Mouse (Mus musculus): ENCODE data around the gene Dach1. TPM values are rescaled to one million over a fixed set of nuclear protein-coding genes. Genes with fewer than 3 reads are reported as not detected.
A peak's percentile ranks its signal among the peaks of the same experiment; 100 is the strongest.

Dach1 gene
- polyA plus RNA-seq, 1 experiment: 7.0 TPM

- Histone ChIP-seq H3K4me3 (replicated peaks; ENCODE audit: insufficient read depth, low read depth, low read length) (no peak overlapping the region), H3K4me1 (ENCODE audit: control insufficient read depth, insufficient read depth, low read length) (no peaks in the 10 kb centered on the region), H3K27ac (ENCODE audit: insufficient read depth, low read length) (no peak overlapping the region), H3K27me3 (ENCODE audit: control insufficient read depth, insufficient read depth, low read length) (no peaks in the 10 kb centered on the region)
- no peak for DNase-seq
- WGBS: 10% methylated on average over 2 of the region's 2 CpGs
- TF ChIP-seq POLR2A (IDR thresholded peaks at IDR 0.05; ENCODE audit: borderline replicate concordance, insufficient read depth, low read length): no peak
- TF ChIP-seq CTCF (IDR thresholded peaks at IDR 0.05; ENCODE audit: borderline replicate concordance, insufficient read depth, low read depth, low read length): no peak
These were observed 27.8 kb downstream of the Dach1 start for GRCm38 (mm10) chr14:98141758-98142157.

- Histone ChIP-seq H3K4me3 (replicated peaks; ENCODE audit: insufficient read depth, low read depth, low read length) (no peak overlapping the region), H3K27ac (ENCODE audit: insufficient read depth, low read length) (no peak overlapping the region), H3K27me3 (ENCODE audit: control insufficient read depth, insufficient read depth, low read length) (no peaks in the 10 kb centered on the region), H3K4me1 (ENCODE audit: control insufficient read depth, insufficient read depth, low read length) (no peaks in the 10 kb centered on the region)
- no peak for DNase-seq
- no peak for TF ChIP-seq CTCF (IDR thresholded peaks at IDR 0.05; ENCODE audit: borderline replicate concordance, insufficient read depth, low read depth, low read length)
- 83% methylated on average over 3 of the region's 3 CpGs for WGBS
These were observed 30.5 kb downstream of the Dach1 start for GRCm38 (mm10) chr14:98138873-98139665.

- WGBS: 62% methylated on average over 4 of the region's 4 CpGs
- DNase-seq: no peak
- Histone ChIP-seq H3K27ac (ENCODE audit: insufficient read depth, low read length) (no peak overlapping the region), H3K4me3 (replicated peaks; ENCODE audit: insufficient read depth, low read depth, low read length) (no peak overlapping the region), H3K4me1 (ENCODE audit: control insufficient read depth, insufficient read depth, low read length) (no peaks in the 10 kb centered on the region), H3K27me3 (ENCODE audit: control insufficient read depth, insufficient read depth, low read length) (no peaks in the 10 kb centered on the region)
- TF ChIP-seq CTCF (IDR thresholded peaks at IDR 0.05; ENCODE audit: borderline replicate concordance, insufficient read depth, low read depth, low read length): no peak
- no peak for TF ChIP-seq POLR2A (IDR thresholded peaks at IDR 0.05; ENCODE audit: borderline replicate concordance, insufficient read depth, low read length)
These were observed 35.0 kb downstream of the Dach1 start for GRCm38 (mm10) chr14:98134546-98134945.

- Histone ChIP-seq H3K4me1 (ENCODE audit: control insufficient read depth, insufficient read depth, low read length) (no peaks in the 10 kb centered on the region), H3K27ac (ENCODE audit: insufficient read depth, low read length) (no peak overlapping the region), H3K27me3 (ENCODE audit: control insufficient read depth, insufficient read depth, low read length) (no peaks in the 10 kb centered on the region; the same call in 1 of the 2 replicates), H3K4me3 (replicated peaks; ENCODE audit: insufficient read depth, low read depth, low read length) (no peak overlapping the region)
- no peak for DNase-seq
- no peak for TF ChIP-seq CTCF (IDR thresholded peaks at IDR 0.05; ENCODE audit: borderline replicate concordance, insufficient read depth, low read depth, low read length)
- TF ChIP-seq POLR2A (IDR thresholded peaks at IDR 0.05; ENCODE audit: borderline replicate concordance, insufficient read depth, low read length): no peak
- WGBS: 5% methylated on average over 1 of the region's 1 CpGs
These were observed 46.5 kb downstream of the Dach1 start for GRCm38 (mm10) chr14:98123032-98123431.

- Histone ChIP-seq H3K4me3 (replicated peaks; ENCODE audit: insufficient read depth, low read depth, low read length) (no peak overlapping the region), H3K27me3 (ENCODE audit: control insufficient read depth, insufficient read depth, low read length) (no peaks in the 10 kb centered on the region), H3K4me1 (ENCODE audit: control insufficient read depth, insufficient read depth, low read length) (no peaks in the 10 kb centered on the region), H3K27ac (ENCODE audit: insufficient read depth, low read length) (no peak overlapping the region)
- 84% methylated on average over 1 of the region's 1 CpGs for WGBS
- DNase-seq: no peak
- no peak for TF ChIP-seq CTCF (IDR thresholded peaks at IDR 0.05; ENCODE audit: borderline replicate concordance, insufficient read depth, low read depth, low read length)
- no peak for TF ChIP-seq POLR2A (IDR thresholded peaks at IDR 0.05; ENCODE audit: borderline replicate concordance, insufficient read depth, low read length)
These were observed 52.9 kb downstream of the Dach1 start for GRCm38 (mm10) chr14:98116627-98117026.

- TF ChIP-seq CTCF (IDR thresholded peaks at IDR 0.05; ENCODE audit: borderline replicate concordance, insufficient read depth, low read depth, low read length): no peak
- no peak for TF ChIP-seq POLR2A (IDR thresholded peaks at IDR 0.05; ENCODE audit: borderline replicate concordance, insufficient read depth, low read length)
- 74% methylated on average over 1 of the region's 1 CpGs for WGBS
- H3K27ac ChIP-seq (ENCODE audit: insufficient read depth, low read length): no peak overlapping the region
- H3K4me1 ChIP-seq (ENCODE audit: control insufficient read depth, insufficient read depth, low read length): no peaks in the 10 kb centered on the region
- DNase-seq: no peak
- no peak overlapping the region for H3K4me3 ChIP-seq (replicated peaks; ENCODE audit: insufficient read depth, low read depth, low read length)
- no peaks in the 10 kb centered on the region for H3K27me3 ChIP-seq (ENCODE audit: control insufficient read depth, insufficient read depth, low read length)
These were observed 56.5 kb downstream of the Dach1 start for GRCm38 (mm10) chr14:98113106-98113505.

- no peaks in the 10 kb centered on the region for H3K27me3 ChIP-seq (ENCODE audit: control insufficient read depth, insufficient read depth, low read length)
- no peak overlapping the region for H3K4me3 ChIP-seq (replicated peaks; ENCODE audit: insufficient read depth, low read depth, low read length)
- no peaks in the 10 kb centered on the region for H3K4me1 ChIP-seq (ENCODE audit: control insufficient read depth, insufficient read depth, low read length)
- WGBS: 99% methylated on average over 2 of the region's 2 CpGs
- no peak for DNase-seq
- H3K27ac ChIP-seq (ENCODE audit: insufficient read depth, low read length): no peak overlapping the region
- TF ChIP-seq CTCF (IDR thresholded peaks at IDR 0.05; ENCODE audit: borderline replicate concordance, insufficient read depth, low read depth, low read length) (no peak), POLR2A (IDR thresholded peaks at IDR 0.05; ENCODE audit: borderline replicate concordance, insufficient read depth, low read length) (no peak)
These were observed 59.6 kb downstream of the Dach1 start for GRCm38 (mm10) chr14:98109929-98110328.

- TF ChIP-seq POLR2A (IDR thresholded peaks at IDR 0.05; ENCODE audit: borderline replicate concordance, insufficient read depth, low read length): no peak
- no peak for TF ChIP-seq CTCF (IDR thresholded peaks at IDR 0.05; ENCODE audit: borderline replicate concordance, insufficient read depth, low read depth, low read length)
- no peak overlapping the region for H3K4me3 ChIP-seq (replicated peaks; ENCODE audit: insufficient read depth, low read depth, low read length)
- no peak overlapping the region for H3K27ac ChIP-seq (ENCODE audit: insufficient read depth, low read length)
- H3K27me3 ChIP-seq (ENCODE audit: control insufficient read depth, insufficient read depth, low read length): no peaks in the 10 kb centered on the region
- no peaks in the 10 kb centered on the region for H3K4me1 ChIP-seq (ENCODE audit: control insufficient read depth, insufficient read depth, low read length)
- 13% methylated on average over 3 of the region's 3 CpGs for WGBS
- DNase-seq: peak in 1 of 2 experiments; percentile 17
These were observed 60.8 kb downstream of the Dach1 start for GRCm38 (mm10) chr14:98108764-98109163.

Measured in cerebellum, adult 2 months (tissue).